Comparison of ENCODE assay signal across 18 mouse cellular contexts in genomic region chr13:84153743-84154142, GRCm38 (mm10).
"Had no signal": no experiment of that assay in that cellular context is flagged by ENCODE, and none has a peak within 500 bp of the region (broad histone marks: within the 10 kb centered on the region; RNA-seq: fewer than 3 reads in every experiment).

No protein-coding gene starts in this region.

- ATAC-seq: midbrain, embryonic 16.5 days had no signal

- H3K27me3 ChIP-seq: midbrain, embryonic 12.5 days; neural tube, embryonic 13.5 days; neural tube, embryonic 15.5 days; stomach, embryonic 15.5 days had no signal

- H3K4me2 ChIP-seq: lung, embryonic 14.5 days; midbrain, embryonic 12.5 days; neural tube, embryonic 13.5 days; neural tube, embryonic 15.5 days; stomach, embryonic 15.5 days had no signal

- H3K36me3 ChIP-seq: midbrain, embryonic 12.5 days; neural tube, embryonic 13.5 days; neural tube, embryonic 15.5 days; stomach, embryonic 15.5 days had no signal

- H3K9ac ChIP-seq: liver, embryonic 14.5 days; lung, embryonic 14.5 days; midbrain, embryonic 12.5 days; neural tube, embryonic 13.5 days; neural tube, embryonic 15.5 days; stomach, embryonic 15.5 days had no signal

- H3K4me3 ChIP-seq: midbrain, embryonic 12.5 days; myocyte; neural tube, embryonic 13.5 days; neural tube, embryonic 15.5 days; stomach, embryonic 15.5 days had no signal

- H3K27ac ChIP-seq: liver, embryonic 14.5 days; midbrain, embryonic 12.5 days; neural tube, embryonic 13.5 days; neural tube, embryonic 15.5 days; stomach, embryonic 15.5 days; stomach, postnatal 0 days had no signal

- H3K9me3 ChIP-seq: midbrain, embryonic 12.5 days; neural tube, embryonic 13.5 days; neural tube, embryonic 15.5 days; stomach, embryonic 15.5 days had no signal

- H3K4me1 ChIP-seq: midbrain, embryonic 12.5 days; neural tube, embryonic 13.5 days; neural tube, embryonic 15.5 days; stomach, embryonic 15.5 days had no signal

- DNase-seq: lung, adult 18-20 months; lung, embryonic 14.5 days; lung, postnatal 10 days; lung, postnatal 4 days; midbrain, embryonic 14.5 days; retina, postnatal 1 day; right cerebral cortex, adult 18-20 months; thymus, adult 2 months; thymus, postnatal 25 days; thymus, postnatal 4 days had no signal
